Mouse (Mus musculus) liver, postnatal 0 days (tissue): ENCODE measurements at regions not wholly inside any gene's neighbourhood (a gene's known extent, or its start where the extent isn't known, plus 50 kb on each side); places are given as distances from the start of the nearest gene placed in this dataset.

ENCODE experiments used
- CTCF ChIP-seq: sonication (generic); IDR thresholded peaks from 2 replicates; pipeline ENCODE4 v1.5.1; 2016; ENCODE audit warnings: antibody characterized with exemption, low read depth
- EP300 ChIP-seq: IDR thresholded peaks from 2 replicates; pipeline ENCODE4 v1.6.1; 2016; ENCODE audit warnings: antibody characterized with exemption, low read depth, mild to moderate bottlenecking

DNA sequence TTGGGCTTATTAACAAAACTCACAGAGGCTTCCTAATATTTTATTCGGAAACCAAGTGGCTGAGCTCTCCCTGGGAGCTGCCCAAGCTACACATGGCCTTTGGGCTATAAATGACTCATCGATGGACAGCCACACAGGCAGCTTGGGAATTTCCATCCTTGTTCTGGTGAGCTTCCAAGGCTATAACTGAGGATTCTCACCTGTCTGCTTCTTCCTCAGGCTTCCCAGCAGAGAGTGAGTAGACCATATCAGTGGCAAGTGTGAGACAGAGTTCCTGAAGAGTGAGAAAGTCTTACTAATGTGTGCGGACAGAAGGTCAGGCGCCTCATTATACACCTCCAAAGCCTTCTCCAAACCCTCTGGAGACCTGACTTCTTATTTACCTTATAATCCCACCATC is 202.5 kb downstream of the Nfkbiz start:
- TF ChIP-seq CTCF (no peak), EP300 (no peak)
